Mouse (Mus musculus): ENCODE measurements at regions not wholly inside any gene's neighbourhood (a gene's known extent, or its start where the extent isn't known, plus 50 kb on each side); places are given as distances from the start of the nearest gene placed in this dataset.

DNA sequence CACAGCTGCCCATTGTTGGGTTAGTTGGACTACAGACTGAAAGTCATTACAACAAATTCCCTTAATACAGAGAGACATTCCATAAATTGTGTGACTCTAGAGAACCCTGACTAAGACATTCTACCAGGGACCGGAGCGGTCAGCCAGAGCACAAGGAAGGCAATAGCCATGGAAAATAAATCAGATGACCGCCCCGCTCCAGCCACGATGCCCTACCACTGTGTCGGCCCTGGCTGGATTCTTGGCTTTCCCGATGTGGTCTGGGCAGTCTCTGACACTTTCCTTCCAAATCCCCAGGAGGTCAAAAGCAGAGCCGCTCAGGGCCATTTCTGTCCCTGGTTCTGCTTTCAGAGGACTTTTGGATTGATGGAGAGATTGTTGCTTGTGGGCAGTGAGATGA is 57.8 kb downstream of the Lsm3 start:
- TF ChIP-seq EP300 (optimal IDR thresholded peaks at IDR 0.05) = no peak
- TF ChIP-seq CTCF (IDR thresholded peaks at IDR 0.05; ENCODE audit: low read depth) = no peak
- Histone ChIP-seq H3K4me2 (replicated peaks; ENCODE audit: low read depth) (no peak overlapping the region), H3K27me3 (ENCODE audit: control insufficient read depth, insufficient read depth, low read length) (no peaks in the 10 kb centered on the region), H3K36me3 (ENCODE audit: control insufficient read depth, insufficient read depth, low read length) (no peaks in the 10 kb centered on the region), H3K4me3 (ENCODE audit: low read depth, low read length) (no peak overlapping the region), H3K4me1 (replicated peaks; ENCODE audit: control insufficient read depth, insufficient read depth) (no peaks in the 10 kb centered on the region), H3K9ac (ENCODE audit: low read length) (no peak overlapping the region), H3K9me3 (ENCODE audit: control insufficient read depth, low read length) (no peaks in the 10 kb centered on the region), H3K27ac (replicated peaks) (no peak overlapping the region)
- 88% methylated on average over 8 of the region's 8 CpGs for WGBS
- ATAC-seq (ENCODE audit: low FRiP score, low TSS enrichment) = no peak
- no peak for DNase-seq (ENCODE audit: low spot score)

- WGBS = 85% methylated on average over 10 of the region's 10 CpGs
These were observed 58.7 kb downstream of the Lsm3 start for GRCm38 (mm10) chr6:91574414-91574813.

DNA sequence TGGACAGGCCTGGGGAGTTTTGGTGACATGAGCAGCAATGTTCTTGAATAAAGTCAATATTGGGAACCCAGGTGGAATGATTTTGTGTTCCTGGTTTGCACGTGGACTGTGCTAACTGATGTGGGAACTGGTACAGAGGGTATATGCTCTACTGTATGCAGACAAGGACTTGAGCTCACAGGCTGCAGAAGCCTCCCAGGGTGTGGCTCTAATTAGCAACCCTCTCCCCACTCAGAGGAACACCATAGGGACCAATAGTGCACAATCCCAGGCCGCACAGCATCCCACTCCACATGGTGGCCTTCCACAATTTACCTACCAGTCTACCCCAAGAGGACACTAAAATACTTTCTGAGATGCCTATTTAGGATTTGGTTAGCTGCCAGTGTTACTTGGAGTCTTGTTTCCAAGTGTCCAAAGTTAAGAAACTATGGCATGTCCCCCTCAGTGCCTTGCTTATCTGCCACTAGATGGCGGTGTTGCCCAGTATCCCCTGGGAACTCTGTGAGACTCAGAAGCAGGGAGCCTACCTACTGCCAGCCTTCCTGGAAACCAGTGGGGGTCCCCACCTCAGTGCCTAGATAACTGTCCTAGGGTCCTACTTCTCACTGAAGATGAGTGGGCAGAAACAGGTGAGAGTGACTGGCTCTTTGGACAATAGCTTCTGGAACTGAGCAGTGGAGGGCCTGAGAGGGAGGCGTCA is 60.1 kb downstream of the Lsm3 start:
- Histone ChIP-seq H3K9ac (ENCODE audit: low read length) (no peak overlapping the region), H3K4me3 (ENCODE audit: low read depth, low read length) (no peak overlapping the region), H3K36me3 (ENCODE audit: control insufficient read depth, insufficient read depth, low read length) (no peaks in the 10 kb centered on the region), H3K27me3 (ENCODE audit: control insufficient read depth, insufficient read depth, low read length) (no peaks in the 10 kb centered on the region), H3K9me3 (ENCODE audit: control insufficient read depth, low read length) (no peaks in the 10 kb centered on the region), H3K4me1 (replicated peaks; ENCODE audit: control insufficient read depth, insufficient read depth) (no peaks in the 10 kb centered on the region), H3K27ac (replicated peaks) (no peak overlapping the region), H3K4me2 (replicated peaks; ENCODE audit: low read depth) (no peak overlapping the region)
- TF ChIP-seq CTCF (IDR thresholded peaks at IDR 0.05; ENCODE audit: low read depth) (peak; percentile 97), EP300 (optimal IDR thresholded peaks at IDR 0.05) (no peak)
- 64% methylated on average over 4 of the region's 4 CpGs for WGBS
- DNase-seq (ENCODE audit: low spot score) (peak; percentile 74), ATAC-seq (ENCODE audit: low FRiP score, low TSS enrichment) (peak; percentile 62)

More at GRCm38 (mm10) chr6:91574414-91574813, 58.7 kb downstream of the Lsm3 start:
- H3K36me3 ChIP-seq (ENCODE audit: control insufficient read depth, insufficient read depth, low read length) = no peaks in the 10 kb centered on the region
- H3K4me2 ChIP-seq (replicated peaks; ENCODE audit: low read depth) = no peak overlapping the region
- H3K9ac ChIP-seq (ENCODE audit: low read length) = no peak overlapping the region
- no peaks in the 10 kb centered on the region for H3K4me1 ChIP-seq (replicated peaks; ENCODE audit: control insufficient read depth, insufficient read depth)
- H3K27ac ChIP-seq (replicated peaks) = no peak overlapping the region
- H3K4me3 ChIP-seq (ENCODE audit: low read depth, low read length) = no peak overlapping the region
- DNase-seq (ENCODE audit: low spot score) = no peak
- no peaks in the 10 kb centered on the region for H3K9me3 ChIP-seq (ENCODE audit: control insufficient read depth, low read length)
- no peaks in the 10 kb centered on the region for H3K27me3 ChIP-seq (ENCODE audit: control insufficient read depth, insufficient read depth, low read length)
- ATAC-seq (ENCODE audit: low FRiP score, low TSS enrichment) = no peak
- TF ChIP-seq CTCF (IDR thresholded peaks at IDR 0.05; ENCODE audit: low read depth) = no peak
- no peak for TF ChIP-seq EP300 (optimal IDR thresholded peaks at IDR 0.05)

- 37% methylated on average over 15 of the region's 15 CpGs for WGBS
These were observed 61.2 kb downstream of the Lsm3 start for GRCm38 (mm10) chr6:91576906-91577305.

GRCm38 (mm10) chr6:91579666-91580065 is 63.9 kb downstream of the Lsm3 start:
- no peak for ATAC-seq (ENCODE audit: low FRiP score, low TSS enrichment)

More at GRCm38 (mm10) chr6:91576906-91577305, 61.2 kb downstream of the Lsm3 start:
- peak; percentile 48; the same call in 1 of the 2 replicates for ATAC-seq (ENCODE audit: low FRiP score, low TSS enrichment)
- Histone ChIP-seq H3K36me3 (ENCODE audit: control insufficient read depth, insufficient read depth, low read length) (no peaks in the 10 kb centered on the region), H3K9ac (ENCODE audit: low read length) (no peak overlapping the region), H3K27me3 (ENCODE audit: control insufficient read depth, insufficient read depth, low read length) (no peaks in the 10 kb centered on the region), H3K9me3 (ENCODE audit: control insufficient read depth, low read length) (no peaks in the 10 kb centered on the region), H3K4me1 (replicated peaks; ENCODE audit: control insufficient read depth, insufficient read depth) (no peaks in the 10 kb centered on the region), H3K4me2 (replicated peaks; ENCODE audit: low read depth) (no peak overlapping the region), H3K4me3 (ENCODE audit: low read depth, low read length) (no peak overlapping the region), H3K27ac (replicated peaks) (no peak overlapping the region)
- DNase-seq (ENCODE audit: low spot score) = no peak
- no peak for TF ChIP-seq EP300 (optimal IDR thresholded peaks at IDR 0.05)
- TF ChIP-seq CTCF (IDR thresholded peaks at IDR 0.05; ENCODE audit: low read depth) = 0 out of 2 replicates have a peak, but pooled peaks have one; percentile 6

DNA sequence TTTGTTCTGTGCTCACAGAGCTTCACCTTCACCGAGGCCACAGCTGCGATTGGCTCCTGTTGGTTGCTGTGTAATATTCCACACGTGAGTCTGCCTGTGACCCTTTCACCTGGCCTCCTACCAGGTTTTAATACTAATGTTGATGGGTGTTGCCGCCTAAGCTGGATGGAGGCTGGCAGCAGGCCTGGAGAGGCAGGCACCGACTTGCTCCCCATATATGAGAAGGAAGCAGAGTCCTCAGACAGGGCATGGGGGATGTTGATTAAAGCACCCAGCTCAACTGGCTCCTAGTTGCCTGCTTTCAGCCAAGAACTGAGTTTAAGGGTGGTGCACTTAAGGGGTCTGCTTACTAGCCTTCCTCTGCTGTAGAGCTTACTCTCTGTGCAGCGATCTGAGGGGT is 64.9 kb downstream of the Lsm3 start:
- Histone ChIP-seq H3K4me3 (ENCODE audit: low read depth, low read length) (no peak overlapping the region), H3K4me1 (replicated peaks; ENCODE audit: control insufficient read depth, insufficient read depth) (no peaks in the 10 kb centered on the region), H3K9me3 (ENCODE audit: control insufficient read depth, low read length) (no peaks in the 10 kb centered on the region), H3K27ac (replicated peaks) (peak overlapping the region; percentile 65), H3K36me3 (ENCODE audit: control insufficient read depth, insufficient read depth, low read length) (no peaks in the 10 kb centered on the region), H3K4me2 (replicated peaks; ENCODE audit: low read depth) (no peak overlapping the region), H3K27me3 (ENCODE audit: control insufficient read depth, insufficient read depth, low read length) (no peaks in the 10 kb centered on the region), H3K9ac (ENCODE audit: low read length) (no peak overlapping the region)
- 83% methylated on average over 6 of the region's 6 CpGs for WGBS
- ATAC-seq (ENCODE audit: low FRiP score, low TSS enrichment) (no peak), DNase-seq (ENCODE audit: low spot score) (no peak)
- TF ChIP-seq CTCF (IDR thresholded peaks at IDR 0.05; ENCODE audit: low read depth) = no peak
- TF ChIP-seq EP300 (optimal IDR thresholded peaks at IDR 0.05) = no peak

More at GRCm38 (mm10) chr6:91579666-91580065, 63.9 kb downstream of the Lsm3 start:
- Histone ChIP-seq H3K4me3 (ENCODE audit: low read depth, low read length) (no peak overlapping the region), H3K27me3 (ENCODE audit: control insufficient read depth, insufficient read depth, low read length) (no peaks in the 10 kb centered on the region), H3K36me3 (ENCODE audit: control insufficient read depth, insufficient read depth, low read length) (no peaks in the 10 kb centered on the region), H3K27ac (replicated peaks) (no peak overlapping the region), H3K4me1 (replicated peaks; ENCODE audit: control insufficient read depth, insufficient read depth) (no peaks in the 10 kb centered on the region), H3K9ac (ENCODE audit: low read length) (no peak overlapping the region), H3K4me2 (replicated peaks; ENCODE audit: low read depth) (no peak overlapping the region), H3K9me3 (ENCODE audit: control insufficient read depth, low read length) (no peaks in the 10 kb centered on the region)
- DNase-seq (ENCODE audit: low spot score) = no peak
- WGBS = 79% methylated on average over 10 of the region's 10 CpGs
- TF ChIP-seq CTCF (IDR thresholded peaks at IDR 0.05; ENCODE audit: low read depth) = no peak

Measured in stomach, postnatal 0 days (tissue).